Mouse (Mus musculus) testis, adult 2 months (tissue): Measurements from ENCODE around the gene Bad.

ENCODE experiments used
- CTCF ChIP-seq: fragments of 200-500 bp; IDR thresholded peaks from 2 replicates; pipeline ENCODE4 v1.5.1; 2012; ENCODE audit warnings: low read depth, mild to moderate bottlenecking, inconsistent platforms, low read length, moderate library complexity; ENCODE audit not compliant: control insufficient read depth, insufficient read depth, insufficient replicate concordance
- POLR2A ChIP-seq: fragments of 200-500 bp; IDR thresholded peaks from 2 replicates; pipeline ENCODE4 v1.6.1; 2012; ENCODE audit warnings: low read depth, mild to moderate bottlenecking, inconsistent platforms, low read length, moderate library complexity; ENCODE audit not compliant: control insufficient read depth

- TF ChIP-seq CTCF (peak; percentile 40; the same call in 1 of the 2 replicates), POLR2A (no peak)
These were observed 12.4 kb downstream of the Bad start for GRCm38 (mm10) chr19:6954046-6954445.
